Mouse (Mus musculus): ENCODE results near the gene Prkn. TPM values are rescaled to one million over a fixed set of nuclear protein-coding genes. Genes with fewer than 3 reads are reported as not detected.

Gene Prkn
- total and polyA plus RNA-seq, 3 experiments = 0.86 to 5.7 (median 2.3) TPM

- DNase-seq (ENCODE audit: low spot score) (no peak), ATAC-seq (ENCODE audit: extremely low read depth, insufficient number of reproducible peaks, low FRiP score, poor library complexity, severe bottlenecking) (no peak)
- peaks cover 8% of the 10 kb centered on the region; the same call in 1 of the 2 replicates for H3K27me3 ChIP-seq (ENCODE audit: insufficient read depth, low read length)
- no peaks in the 10 kb centered on the region for H3K36me3 ChIP-seq (replicated peaks)
- TF ChIP-seq GATA2 (IDR thresholded peaks at IDR 0.05; ENCODE audit: borderline replicate concordance, low read depth, low read length) = no peak
- H3K4me3 ChIP-seq (ENCODE audit: low read depth, low read length) = no peak overlapping the region
- H3K9me3 ChIP-seq (replicated peaks) = no peaks in the 10 kb centered on the region
- no peaks in the 10 kb centered on the region for H3K4me1 ChIP-seq (ENCODE audit: insufficient read depth, low read depth, low read length)
Observed at GRCm38 (mm10) chr17:11620770-11621169, 780.6 kb downstream of the Prkn start.

GRCm38 (mm10) chr17:11621492-11621891, 781.3 kb downstream of the Prkn start:
- Histone ChIP-seq H3K4me1 (ENCODE audit: insufficient read depth, low read depth, low read length) (no peaks in the 10 kb centered on the region), H3K27me3 (ENCODE audit: insufficient read depth, low read length) (peaks cover 6% of the 10 kb centered on the region; the same call in 1 of the 2 replicates), H3K36me3 (replicated peaks) (no peaks in the 10 kb centered on the region), H3K9me3 (replicated peaks) (no peaks in the 10 kb centered on the region), H3K4me3 (ENCODE audit: low read depth, low read length) (no peak overlapping the region)
- no peak for ATAC-seq (ENCODE audit: extremely low read depth, insufficient number of reproducible peaks, low FRiP score, poor library complexity, severe bottlenecking)
- no peak for DNase-seq (ENCODE audit: low spot score)
- no peak for TF ChIP-seq GATA1 (IDR thresholded peaks at IDR 0.05; ENCODE audit: borderline replicate concordance, low read length)
- 0 out of 2 replicates have a peak, but pooled peaks have one; percentile 8 for TF ChIP-seq CTCF (IDR thresholded peaks at IDR 0.05; ENCODE audit: low read depth, low read length)

GRCm38 (mm10) chr17:11626306-11626705, 786.1 kb downstream of the Prkn start:
- no peaks in the 10 kb centered on the region for H3K9me3 ChIP-seq (replicated peaks)
- TF ChIP-seq POLR2AphosphoS5 (IDR thresholded peaks at IDR 0.05; ENCODE audit: insufficient replicate concordance, low read depth, low read length) (no peak), TAL1 (conservative IDR thresholded peaks at IDR 0.05; ENCODE audit: low read depth, low read length) (no peak), CTCF (IDR thresholded peaks at IDR 0.05; ENCODE audit: low read depth, low read length) (no peak), GATA2 (IDR thresholded peaks at IDR 0.05; ENCODE audit: borderline replicate concordance, low read depth, low read length) (no peak), GATA1 (IDR thresholded peaks at IDR 0.05; ENCODE audit: borderline replicate concordance, low read length) (no peak)
- no peaks in the 10 kb centered on the region for H3K36me3 ChIP-seq (replicated peaks)
- H3K4me1 ChIP-seq (ENCODE audit: insufficient read depth, low read depth, low read length) = no peaks in the 10 kb centered on the region
- H3K4me3 ChIP-seq (ENCODE audit: low read depth, low read length) = no peak overlapping the region
- DNase-seq (ENCODE audit: low spot score) = no peak
- H3K27me3 ChIP-seq (ENCODE audit: insufficient read depth, low read length) = no peaks in the 10 kb centered on the region
- no peak for ATAC-seq (ENCODE audit: extremely low read depth, insufficient number of reproducible peaks, low FRiP score, poor library complexity, severe bottlenecking)

- Histone ChIP-seq H3K4me3 (ENCODE audit: low read depth, low read length) (no peak overlapping the region), H3K4me1 (ENCODE audit: insufficient read depth, low read depth, low read length) (no peaks in the 10 kb centered on the region), H3K36me3 (replicated peaks) (no peaks in the 10 kb centered on the region), H3K9me3 (replicated peaks) (no peaks in the 10 kb centered on the region), H3K27me3 (ENCODE audit: insufficient read depth, low read length) (no peaks in the 10 kb centered on the region)
- no peak for DNase-seq (ENCODE audit: low spot score)
- no peak for TF ChIP-seq GATA1 (IDR thresholded peaks at IDR 0.05; ENCODE audit: borderline replicate concordance, low read length)
- TF ChIP-seq CTCF (IDR thresholded peaks at IDR 0.05; ENCODE audit: low read depth, low read length) = no peak
- TF ChIP-seq GATA2 (IDR thresholded peaks at IDR 0.05; ENCODE audit: borderline replicate concordance, low read depth, low read length) = no peak
- no peak for TF ChIP-seq TAL1 (conservative IDR thresholded peaks at IDR 0.05; ENCODE audit: low read depth, low read length)
- no peak for TF ChIP-seq POLR2AphosphoS5 (IDR thresholded peaks at IDR 0.05; ENCODE audit: insufficient replicate concordance, low read depth, low read length)
- ATAC-seq (ENCODE audit: extremely low read depth, insufficient number of reproducible peaks, low FRiP score, poor library complexity, severe bottlenecking) = no peak
Observed at GRCm38 (mm10) chr17:11635121-11635520, 794.9 kb downstream of the Prkn start.

GRCm38 (mm10) chr17:11637642-11638041, 797.5 kb downstream of the Prkn start:
- Histone ChIP-seq H3K4me3 (ENCODE audit: low read depth, low read length) (no peak overlapping the region), H3K9me3 (replicated peaks) (no peaks in the 10 kb centered on the region), H3K4me1 (ENCODE audit: insufficient read depth, low read depth, low read length) (no peaks in the 10 kb centered on the region), H3K27me3 (ENCODE audit: insufficient read depth, low read length) (no peaks in the 10 kb centered on the region; the same call in 1 of the 2 replicates), H3K36me3 (replicated peaks) (no peaks in the 10 kb centered on the region)
- no peak for ATAC-seq (ENCODE audit: extremely low read depth, insufficient number of reproducible peaks, low FRiP score, poor library complexity, severe bottlenecking)
- DNase-seq (ENCODE audit: low spot score) = no peak
- no peak for TF ChIP-seq POLR2AphosphoS5 (IDR thresholded peaks at IDR 0.05; ENCODE audit: insufficient replicate concordance, low read depth, low read length)
- no peak for TF ChIP-seq TAL1 (conservative IDR thresholded peaks at IDR 0.05; ENCODE audit: low read depth, low read length)
- no peak for TF ChIP-seq GATA1 (IDR thresholded peaks at IDR 0.05; ENCODE audit: borderline replicate concordance, low read length)
- no peak for TF ChIP-seq CTCF (IDR thresholded peaks at IDR 0.05; ENCODE audit: low read depth, low read length)
- no peak for TF ChIP-seq GATA2 (IDR thresholded peaks at IDR 0.05; ENCODE audit: borderline replicate concordance, low read depth, low read length)

- Histone ChIP-seq H3K27me3 (ENCODE audit: insufficient read depth, low read length) (no peaks in the 10 kb centered on the region; the same call in 1 of the 2 replicates), H3K36me3 (replicated peaks) (no peaks in the 10 kb centered on the region), H3K4me3 (ENCODE audit: low read depth, low read length) (no peak overlapping the region), H3K4me1 (ENCODE audit: insufficient read depth, low read depth, low read length) (no peaks in the 10 kb centered on the region), H3K9me3 (replicated peaks) (no peaks in the 10 kb centered on the region)
- TF ChIP-seq CTCF (IDR thresholded peaks at IDR 0.05; ENCODE audit: low read depth, low read length) (no peak), TAL1 (conservative IDR thresholded peaks at IDR 0.05; ENCODE audit: low read depth, low read length) (no peak), GATA1 (IDR thresholded peaks at IDR 0.05; ENCODE audit: borderline replicate concordance, low read length) (no peak)
- DNase-seq (ENCODE audit: low spot score) (no peak), ATAC-seq (ENCODE audit: extremely low read depth, insufficient number of reproducible peaks, low FRiP score, poor library complexity, severe bottlenecking) (no peak)
Observed at GRCm38 (mm10) chr17:11638451-11638850, 798.3 kb downstream of the Prkn start.

DNA sequence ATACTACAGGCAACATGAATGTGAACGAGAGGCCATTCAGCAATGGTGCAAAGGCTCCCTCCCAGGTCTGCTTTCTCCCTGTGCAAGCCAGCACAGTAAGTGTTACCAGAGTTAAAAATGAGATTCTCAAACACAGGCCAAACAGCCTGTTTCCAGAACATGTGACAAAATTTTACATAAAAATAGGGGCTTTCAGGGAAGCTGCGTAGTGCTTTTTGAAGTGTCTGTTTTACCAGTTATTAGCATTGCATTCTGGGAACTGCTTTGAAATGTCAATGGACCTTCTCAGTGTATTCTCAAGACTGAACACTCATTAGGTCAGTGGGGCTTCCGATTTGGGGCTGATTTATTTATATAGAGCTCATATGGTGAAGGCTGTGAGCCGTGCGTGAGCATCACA, 799.6 kb downstream of the Prkn start:
- ATAC-seq (ENCODE audit: extremely low read depth, insufficient number of reproducible peaks, low FRiP score, poor library complexity, severe bottlenecking) = no peak

More for the DNA sequence above, 799.6 kb downstream of the Prkn start:
- Histone ChIP-seq H3K27me3 (ENCODE audit: insufficient read depth, low read length) (peaks cover 2% of the 10 kb centered on the region; the same call in 1 of the 2 replicates), H3K4me1 (ENCODE audit: insufficient read depth, low read depth, low read length) (no peaks in the 10 kb centered on the region), H3K9me3 (replicated peaks) (no peaks in the 10 kb centered on the region), H3K4me3 (ENCODE audit: low read depth, low read length) (no peak overlapping the region), H3K36me3 (replicated peaks) (no peaks in the 10 kb centered on the region)
- no peak for DNase-seq (ENCODE audit: low spot score)
- no peak for TF ChIP-seq GATA1 (IDR thresholded peaks at IDR 0.05; ENCODE audit: borderline replicate concordance, low read length)
- no peak for TF ChIP-seq TAL1 (conservative IDR thresholded peaks at IDR 0.05; ENCODE audit: low read depth, low read length)
- TF ChIP-seq CTCF (IDR thresholded peaks at IDR 0.05; ENCODE audit: low read depth, low read length) = no peak
- no peak for TF ChIP-seq GATA2 (IDR thresholded peaks at IDR 0.05; ENCODE audit: borderline replicate concordance, low read depth, low read length)
- no peak for TF ChIP-seq POLR2AphosphoS5 (IDR thresholded peaks at IDR 0.05; ENCODE audit: insufficient replicate concordance, low read depth, low read length)

Data from G1E (cell line).